Mouse (Mus musculus) midbrain, embryonic 12.5 days (tissue): ENCODE data around the gene Far2. TPM values are rescaled to one million over a fixed set of nuclear protein-coding genes. Genes with fewer than 3 reads are reported as not detected.
"Not testable (repeated sequence)": the region's sequence is repeated elsewhere in the genome, so short reads cannot be mapped to it uniquely, and the experiment has no call there.

Source experiments
- ATAC-seq: fragments of 200-750 bp; cut with Nextera tagmentation; 2 replicates; pipeline ENCODE4 v1.8.0; 2017; ENCODE audit warnings: low read depth, moderate TSS enrichment, moderate library complexity; ENCODE audit not compliant: low FRiP score
- H3K27ac ChIP-seq: fragments of 300-500 bp; sonication (generic); replicated peaks from 2 replicates; pipeline ENCODE4 v1.5.1; 2016; ENCODE audit warnings: mild to moderate bottlenecking
- H3K27me3 ChIP-seq: fragments of 300-500 bp; sonication (generic); 2 replicates; pipeline ENCODE4 v1.6.1; 2016; ENCODE audit warnings: mild to moderate bottlenecking
- H3K36me3 ChIP-seq: fragments of 300-500 bp; sonication (generic); 2 replicates; pipeline ENCODE4 v1.6.1; 2016
- H3K4me1 ChIP-seq: fragments of 300-500 bp; sonication (generic); 2 replicates; pipeline ENCODE4 v1.6.1; 2016
- H3K4me2 ChIP-seq: fragments of 300-500 bp; sonication (generic); replicated peaks from 2 replicates; pipeline ENCODE4 v1.6.1; 2016; ENCODE audit warnings: mild to moderate bottlenecking, moderate library complexity
- H3K4me3 ChIP-seq: fragments of 300-500 bp; sonication (generic); 2 replicates; pipeline ENCODE4 v1.5.1; 2016; ENCODE audit warnings: mild to moderate bottlenecking
- H3K9ac ChIP-seq: fragments of 300-500 bp; sonication (generic); replicated peaks from 2 replicates; pipeline ENCODE4 v1.6.1; 2016; ENCODE audit warnings: mild to moderate bottlenecking, moderate library complexity
- H3K9me3 ChIP-seq: fragments of 300-500 bp; sonication (generic); 2 replicates; pipeline ENCODE4 v1.6.1; 2016; ENCODE audit warnings: mild to moderate bottlenecking
- whole genome bisulfite sequencing: fragments of 180-500 bp; shearing (Covaris S2); methylation state at CpG from one replicate; pipeline ENCODE4 v1.1.7; 2016; 5-methylcytosine and 5-hydroxymethylcytosine counted together
- polyA plus RNA-seq: library from polyadenylated mRNA; unstranded; fragments of >200 nt; fragmentation: Nextera tagmentation; extraction: Ambion mirVana; gene quantifications from 2 replicates; pipeline ENCODE4 v1.2.1, GENCODE M21; 2016

Gene Far2
- polyA plus RNA-seq, 1 experiment from 2014 or later = 4.0 TPM

DNA sequence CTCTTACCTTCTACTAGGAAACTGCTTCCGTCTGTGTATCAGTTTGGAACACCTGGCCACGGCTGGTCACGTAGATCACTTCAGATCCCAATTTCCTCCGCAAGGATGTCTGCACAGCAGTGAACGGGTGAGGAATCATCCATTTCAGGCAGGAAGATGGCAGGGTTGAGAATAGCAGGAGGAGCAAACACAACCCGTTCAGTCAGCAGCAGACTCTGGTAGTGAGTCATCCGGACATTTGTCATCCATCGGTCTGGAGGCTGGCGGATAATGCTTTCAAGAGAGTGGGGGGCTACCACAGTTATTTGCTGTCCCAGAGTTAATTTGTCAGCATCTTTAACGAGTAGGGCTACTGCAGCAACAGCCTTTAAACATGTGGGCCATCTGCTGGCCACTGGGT, 79.8 kb downstream of the Far2 start:
- ATAC-seq = not testable (repeated sequence)
- 94% methylated on average over 10 of the region's 10 CpGs for WGBS

GRCm38 (mm10) chr6:148132314-148132713, 85.3 kb downstream of the Far2 start:
- Histone ChIP-seq H3K9me3 (no peaks in the 10 kb centered on the region), H3K9ac (no peak overlapping the region), H3K4me2 (peak overlapping the region; percentile 11; the same call in 1 of the 2 replicates), H3K4me1 (0 out of 2 replicates have a peak, but pooled peaks cover 4% of the 10 kb centered on the region), H3K4me3 (no peak overlapping the region), H3K27ac (no peak overlapping the region), H3K36me3 (no peaks in the 10 kb centered on the region), H3K27me3 (no peaks in the 10 kb centered on the region; the same call in 1 of the 2 replicates)
- ATAC-seq = 0 out of 2 replicates have a peak, but pooled peaks have one; percentile 11
- WGBS = 25% methylated on average over 10 of the region's 10 CpGs

More for the DNA sequence above, 79.8 kb downstream of the Far2 start:
- H3K4me3 ChIP-seq, H3K4me2 ChIP-seq, H3K9ac ChIP-seq, H3K9me3 ChIP-seq, H3K36me3 ChIP-seq, H3K27ac ChIP-seq, H3K27me3 ChIP-seq, H3K4me1 ChIP-seq: not testable (repeated sequence)

DNA sequence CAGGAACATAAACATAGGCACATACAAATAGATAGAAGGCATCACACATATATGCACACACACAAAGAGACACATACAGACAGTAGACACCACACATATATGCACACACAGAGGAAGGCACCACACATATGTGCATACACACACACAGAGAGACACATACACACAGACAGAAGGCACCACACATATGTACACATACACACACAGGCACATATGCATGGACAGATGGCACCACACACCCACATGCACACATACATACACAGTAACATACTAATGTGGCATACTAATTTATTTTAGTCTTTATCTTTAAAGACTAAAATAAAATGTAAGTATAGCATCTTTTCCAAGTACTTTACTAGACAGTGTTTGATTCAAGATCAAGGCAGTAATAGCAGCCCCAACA, 86.5 kb downstream of the Far2 start:
- Histone ChIP-seq H3K4me2 (no peak overlapping the region), H3K27me3 (no peaks in the 10 kb centered on the region; the same call in 1 of the 2 replicates), H3K27ac (no peak overlapping the region), H3K9ac (no peak overlapping the region), H3K36me3 (no peaks in the 10 kb centered on the region), H3K4me3 (no peak overlapping the region), H3K9me3 (no peaks in the 10 kb centered on the region), H3K4me1 (0 out of 2 replicates have a peak, but pooled peaks cover 4% of the 10 kb centered on the region)
- no peak for ATAC-seq

DNA sequence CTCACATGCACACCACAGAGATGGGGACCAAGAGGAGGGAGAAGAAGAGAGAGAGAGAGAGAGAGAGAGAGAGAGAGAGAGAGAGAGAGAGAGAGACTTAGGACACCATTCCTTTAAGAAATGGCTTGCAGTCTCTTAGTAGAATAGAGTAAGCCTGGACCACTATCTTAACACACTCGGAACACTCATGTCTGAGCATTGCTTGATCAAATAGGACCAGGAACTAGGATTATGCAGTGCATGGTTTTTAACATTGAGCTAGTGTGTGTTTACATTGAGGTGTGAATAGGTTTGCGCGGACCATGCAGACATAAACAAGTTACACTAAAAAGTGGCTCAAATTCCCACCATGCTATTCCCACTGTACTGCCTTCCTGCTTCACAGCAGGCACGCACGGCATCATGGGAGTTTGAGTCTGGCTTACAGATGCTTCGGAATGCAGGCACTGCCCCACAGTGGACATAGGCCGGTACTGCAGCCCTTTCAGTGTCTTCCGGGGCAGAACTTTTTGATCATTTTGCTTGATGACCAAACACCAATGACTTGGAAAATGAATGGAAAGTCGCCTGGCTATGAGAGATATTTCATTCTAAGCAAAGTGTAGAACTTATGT, 88.8 kb downstream of the Far2 start:
- peak; percentile 82 for ATAC-seq
- no peaks in the 10 kb centered on the region for H3K9me3 ChIP-seq
- WGBS = 31% methylated on average over 9 of the region's 9 CpGs

DNA sequence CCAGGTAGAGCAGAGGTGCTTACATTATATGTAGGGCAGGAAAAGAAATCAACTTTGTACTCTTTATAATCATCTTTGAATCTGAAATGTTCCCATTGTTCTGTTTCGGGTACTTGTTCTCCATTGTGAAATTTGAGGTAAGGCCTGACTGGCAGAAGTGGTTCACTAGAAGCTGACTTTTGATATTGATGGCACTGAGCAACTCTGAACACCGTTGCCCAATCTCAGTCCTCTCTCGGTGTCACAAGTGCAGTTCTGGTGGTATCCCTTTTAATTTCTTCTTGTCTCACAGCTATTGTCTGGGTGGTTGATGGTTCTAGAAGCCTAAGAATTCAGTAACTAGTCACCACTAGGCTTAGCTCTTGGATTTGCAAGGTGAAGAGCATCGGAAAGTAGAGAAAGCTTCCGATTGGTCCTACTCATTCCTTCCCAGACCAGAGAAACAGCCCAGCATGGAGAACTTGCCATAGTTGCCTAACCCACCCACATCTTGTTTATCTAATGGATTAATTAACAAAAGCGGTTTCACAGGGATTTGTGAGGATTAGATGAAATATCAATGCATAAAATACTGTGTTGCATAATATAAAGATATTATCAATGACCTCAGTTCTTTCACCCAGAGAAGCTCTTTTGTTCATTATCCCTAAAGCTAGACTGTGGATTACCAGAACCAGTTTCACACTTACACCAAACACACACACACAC, 92.4 kb downstream of the Far2 start:
- Histone ChIP-seq H3K36me3 (no peaks in the 10 kb centered on the region), H3K4me1 (no peaks in the 10 kb centered on the region), H3K27ac (no peak overlapping the region), H3K4me3 (no peak overlapping the region), H3K27me3 (no peaks in the 10 kb centered on the region), H3K9me3 (peaks cover 3% of the 10 kb centered on the region; the same call in 1 of the 2 replicates), H3K4me2 (no peak overlapping the region), H3K9ac (no peak overlapping the region)
- 89% methylated on average over 6 of the region's 6 CpGs for WGBS
- no peak for ATAC-seq

More for the DNA sequence above, 88.8 kb downstream of the Far2 start:
- Histone ChIP-seq H3K9ac (no peak overlapping the region), H3K27me3 (no peaks in the 10 kb centered on the region), H3K4me1 (0 out of 2 replicates have a peak, but pooled peaks cover 4% of the 10 kb centered on the region), H3K27ac (no peak overlapping the region), H3K36me3 (no peaks in the 10 kb centered on the region), H3K4me3 (no peak overlapping the region), H3K4me2 (no peak overlapping the region)

GRCm38 (mm10) chr6:148141874-148142273, 94.8 kb downstream of the Far2 start:
- H3K9ac ChIP-seq = no peak overlapping the region
- H3K4me3 ChIP-seq = no peak overlapping the region
- ATAC-seq = no peak
- peaks cover 3% of the 10 kb centered on the region; the same call in 1 of the 2 replicates for H3K9me3 ChIP-seq
- no peaks in the 10 kb centered on the region for H3K27me3 ChIP-seq
- no peak overlapping the region for H3K27ac ChIP-seq
- 83% methylated on average over 5 of the region's 5 CpGs for WGBS
- no peaks in the 10 kb centered on the region for H3K4me1 ChIP-seq
- no peaks in the 10 kb centered on the region for H3K36me3 ChIP-seq
- no peak overlapping the region for H3K4me2 ChIP-seq

- no peak for ATAC-seq
- WGBS = 94% methylated on average over 1 of the region's 1 CpGs
- H3K27me3 ChIP-seq = no peaks in the 10 kb centered on the region
These were observed 95.4 kb downstream of the Far2 start for GRCm38 (mm10) chr6:148142421-148142820.

DNA sequence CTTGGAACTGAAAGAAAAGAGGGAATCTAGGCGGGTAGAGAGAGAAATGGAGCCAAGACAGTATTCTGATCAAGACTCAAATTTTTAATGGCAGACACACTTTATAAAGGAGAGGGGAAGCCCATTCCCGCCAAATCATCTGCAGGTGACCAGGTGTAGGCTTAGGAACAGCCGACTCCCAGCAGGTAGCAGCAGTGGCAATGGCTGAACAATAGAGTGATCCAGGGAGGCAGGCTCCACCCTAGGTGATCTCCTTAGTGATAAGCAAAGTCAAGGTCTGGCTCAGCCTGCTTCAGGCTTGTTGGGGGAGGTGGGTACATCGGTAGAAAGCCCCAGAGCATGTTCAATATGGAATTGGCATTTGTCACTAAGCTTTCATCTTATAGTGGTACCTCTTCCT, 105.2 kb downstream of the Far2 start:
- not testable (repeated sequence) for H3K9ac ChIP-seq, H3K36me3 ChIP-seq, H3K27ac ChIP-seq, H3K27me3 ChIP-seq, H3K4me2 ChIP-seq, H3K4me3 ChIP-seq, H3K4me1 ChIP-seq, H3K9me3 ChIP-seq, ATAC-seq
- WGBS = 46% methylated on average over 4 of the region's 4 CpGs

More at GRCm38 (mm10) chr6:148142421-148142820, 95.4 kb downstream of the Far2 start:
- Histone ChIP-seq H3K4me2 (no peak overlapping the region), H3K9ac (no peak overlapping the region), H3K9me3 (peaks cover 3% of the 10 kb centered on the region; the same call in 1 of the 2 replicates), H3K36me3 (no peaks in the 10 kb centered on the region), H3K4me3 (no peak overlapping the region), H3K4me1 (no peaks in the 10 kb centered on the region), H3K27ac (no peak overlapping the region)

DNA sequence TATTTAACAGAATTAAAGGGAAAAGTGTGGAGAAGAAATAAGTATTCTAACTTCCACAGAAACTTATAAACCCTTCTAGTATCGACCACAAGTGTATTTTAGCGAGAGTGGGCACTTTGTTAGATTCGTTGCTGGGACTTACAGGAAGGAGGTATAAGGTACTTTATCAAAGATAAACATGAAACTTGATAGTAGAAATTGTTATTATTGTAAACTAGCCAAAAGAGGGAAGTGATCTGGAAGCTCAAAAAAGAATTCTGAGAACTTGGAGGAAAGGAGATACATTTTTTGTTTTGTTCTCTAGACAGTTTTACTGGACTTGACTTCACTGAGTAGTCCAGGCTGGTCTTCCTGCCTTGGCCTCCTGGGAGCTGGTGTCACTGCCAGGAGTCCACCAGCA, 125.8 kb downstream of the Far2 start:
- Histone ChIP-seq H3K9me3 (no peaks in the 10 kb centered on the region), H3K4me2 (no peak overlapping the region), H3K36me3 (no peaks in the 10 kb centered on the region), H3K27ac (no peak overlapping the region), H3K4me1 (no peaks in the 10 kb centered on the region), H3K27me3 (no peaks in the 10 kb centered on the region), H3K9ac (no peak overlapping the region), H3K4me3 (no peak overlapping the region)
- WGBS = 89% methylated on average over 3 of the region's 3 CpGs
- ATAC-seq = no peak

DNA sequence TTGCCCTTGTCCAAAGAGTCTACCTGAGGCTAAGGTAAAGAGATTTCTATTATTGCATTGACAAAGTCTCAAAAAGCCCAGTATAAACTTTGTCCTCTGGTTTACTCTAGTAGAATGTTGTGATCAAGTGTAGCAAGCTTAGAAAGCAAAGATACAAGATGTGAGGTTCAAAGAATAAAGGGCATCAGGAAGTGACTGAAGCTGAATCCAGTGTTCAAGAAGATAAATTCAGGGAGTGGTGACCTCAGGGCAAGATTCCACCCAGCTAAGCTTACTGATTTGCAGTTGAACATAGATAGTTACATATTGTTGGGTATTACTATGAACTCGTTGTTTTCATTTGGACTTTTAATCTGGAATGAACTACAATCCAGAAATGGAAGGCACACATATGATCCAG, 138.6 kb downstream of the Far2 start:
- WGBS = 89% methylated on average over 1 of the region's 1 CpGs
- H3K36me3 ChIP-seq = peaks cover 72% of the 10 kb centered on the region
- H3K4me2 ChIP-seq = no peak overlapping the region
- no peaks in the 10 kb centered on the region for H3K4me1 ChIP-seq
- H3K27ac ChIP-seq = no peak overlapping the region
- H3K9ac ChIP-seq = no peak overlapping the region
- H3K4me3 ChIP-seq = no peak overlapping the region
- H3K27me3 ChIP-seq = no peaks in the 10 kb centered on the region
- ATAC-seq = no peak
- H3K9me3 ChIP-seq = no peaks in the 10 kb centered on the region

DNA sequence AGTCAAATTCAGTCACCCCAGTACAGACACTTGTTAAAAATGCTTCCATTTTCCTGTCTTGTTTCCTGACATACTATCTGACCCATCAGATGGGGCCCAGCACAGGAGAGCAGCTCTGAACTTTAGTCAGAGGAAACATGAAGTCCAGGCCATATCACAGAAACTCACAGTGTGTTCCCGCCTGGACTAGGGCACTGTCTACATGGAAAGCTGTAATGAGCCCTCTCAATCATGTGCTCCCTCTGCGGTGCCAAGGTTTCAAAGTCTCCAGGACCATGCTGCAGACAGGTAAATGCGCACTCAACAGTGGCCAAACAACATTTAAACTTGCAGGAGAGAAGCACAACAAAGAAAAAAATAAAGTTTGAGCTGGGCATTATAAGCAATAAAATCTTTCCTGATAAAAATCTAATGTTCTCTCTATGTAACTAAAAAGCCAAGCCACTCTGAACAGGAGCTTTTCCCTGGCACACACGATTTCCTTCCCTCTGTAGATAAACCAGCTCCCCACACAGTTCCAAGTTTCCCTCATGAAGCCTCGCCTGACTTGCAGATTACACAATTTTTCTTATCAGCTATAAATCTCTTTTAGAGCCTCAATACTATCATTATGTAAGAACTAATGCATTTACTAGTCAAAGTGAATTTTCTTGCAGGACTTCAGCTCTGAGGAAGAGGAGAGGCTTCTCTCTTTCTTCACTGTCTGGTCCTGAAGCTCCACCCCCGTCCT, 147.1 kb downstream of the Far2 start:
- no peak for ATAC-seq
- no peak overlapping the region for H3K4me2 ChIP-seq
- H3K4me3 ChIP-seq = no peak overlapping the region
- no peak overlapping the region for H3K27ac ChIP-seq
- 92% methylated on average over 6 of the region's 6 CpGs for WGBS
- no peak overlapping the region for H3K9ac ChIP-seq
- no peaks in the 10 kb centered on the region for H3K4me1 ChIP-seq
- no peaks in the 10 kb centered on the region for H3K9me3 ChIP-seq
- no peaks in the 10 kb centered on the region for H3K27me3 ChIP-seq
- H3K36me3 ChIP-seq = peaks cover 50% of the 10 kb centered on the region

- H3K27me3 ChIP-seq = no peaks in the 10 kb centered on the region
- 95% methylated on average over 2 of the region's 2 CpGs for WGBS
- H3K4me1 ChIP-seq = no peaks in the 10 kb centered on the region
- no peak for ATAC-seq
- no peak overlapping the region for H3K4me2 ChIP-seq
- H3K36me3 ChIP-seq = peaks cover 62% of the 10 kb centered on the region
- H3K4me3 ChIP-seq = no peak overlapping the region
- no peak overlapping the region for H3K27ac ChIP-seq
- H3K9ac ChIP-seq = no peak overlapping the region
- H3K9me3 ChIP-seq = no peaks in the 10 kb centered on the region
These were observed 152.1 kb downstream of the Far2 start for GRCm38 (mm10) chr6:148199177-148199576.
